In genomic region chr8:119195695-119196094, GRCm38 (mm10) we compare ENCODE assay signal across 9 mouse cellular contexts.
DNase-seq lines count a peak whose midpoint lies in the region; ATAC-seq lines count a peak whose summit lies in the region.
"Had no signal": no experiment of that assay in that cellular context is flagged by ENCODE, and none has a peak within 500 bp of the region (broad histone marks: within the 10 kb centered on the region; RNA-seq: fewer than 3 reads in every experiment).

No protein-coding gene starts in this region.

- no peak for ATAC-seq in midbrain, embryonic 14.5 days (ENCODE audit: low FRiP score, low TSS enrichment)
- ATAC-seq in midbrain, embryonic 16.5 days: no peak

- H3K4me3 ChIP-seq in midbrain, embryonic 14.5 days (replicated peaks; ENCODE audit: low read depth, low read length): no peak overlapping the region
- no peak overlapping the region for H3K4me3 ChIP-seq in midbrain, embryonic 16.5 days (ENCODE audit: low read depth, low read length)
- H3K4me3 ChIP-seq: heart, embryonic 13.5 days had no signal

- H3K27me3 ChIP-seq in midbrain, embryonic 14.5 days (ENCODE audit: control insufficient read depth, insufficient read depth, low read length): no peaks in the 10 kb centered on the region
- H3K27me3 ChIP-seq in midbrain, embryonic 16.5 days (ENCODE audit: control insufficient read depth, insufficient read depth, low read depth, low read length): no peaks in the 10 kb centered on the region
- no peaks in the 10 kb centered on the region for H3K27me3 ChIP-seq in splenic B cell, adult 2 months (ENCODE audit: control insufficient read depth, insufficient read depth, low read length, poor library complexity, severe bottlenecking)
- H3K27me3 ChIP-seq: heart, embryonic 13.5 days had no signal

- H3K9ac ChIP-seq in midbrain, embryonic 14.5 days (replicated peaks; ENCODE audit: low read length): no peak overlapping the region
- no peak overlapping the region for H3K9ac ChIP-seq in midbrain, embryonic 16.5 days (ENCODE audit: low read depth, low read length)
- H3K9ac ChIP-seq: heart, embryonic 13.5 days had no signal

- no peak overlapping the region for H3K27ac ChIP-seq in midbrain, embryonic 14.5 days (replicated peaks; ENCODE audit: low read depth, low read length)
- no peak overlapping the region for H3K27ac ChIP-seq in midbrain, embryonic 16.5 days (ENCODE audit: low read length)
- H3K27ac ChIP-seq: heart, embryonic 13.5 days had no signal

- no peak overlapping the region for H3K4me2 ChIP-seq in midbrain, embryonic 14.5 days (ENCODE audit: low read length)
- no peak overlapping the region for H3K4me2 ChIP-seq in midbrain, embryonic 16.5 days (ENCODE audit: low read length)

- no peaks in the 10 kb centered on the region for H3K4me1 ChIP-seq in midbrain, embryonic 14.5 days (ENCODE audit: control insufficient read depth, insufficient read depth, low read length)
- H3K4me1 ChIP-seq in midbrain, embryonic 16.5 days (ENCODE audit: control insufficient read depth, insufficient read depth, low read length): no peaks in the 10 kb centered on the region

- no peaks in the 10 kb centered on the region for H3K36me3 ChIP-seq in midbrain, embryonic 14.5 days (ENCODE audit: control insufficient read depth, insufficient read depth, low read length)
- peaks cover 3% of the 10 kb centered on the region; the same call in 1 of the 2 replicates for H3K36me3 ChIP-seq in midbrain, embryonic 16.5 days (ENCODE audit: control insufficient read depth, insufficient read depth, low read length)
- H3K36me3 ChIP-seq in splenic B cell, adult 2 months (ENCODE audit: control insufficient read depth, insufficient read depth, low read length, poor library complexity, severe bottlenecking): no peaks in the 10 kb centered on the region
- H3K36me3 ChIP-seq: heart, embryonic 13.5 days had no signal

- peak; percentile 1 for DNase-seq in gastrocnemius, adult 18-20 months (ENCODE audit: low spot score)
- no peak for DNase-seq in gastrocnemius, postnatal 25 days
- DNase-seq in midbrain, embryonic 14.5 days: peak; percentile 49
- DNase-seq in cerebellum, adult 18-20 months: peak; percentile 38 to 50
- peak; percentile 10 to 33 for DNase-seq in heart, postnatal 14 days
- DNase-seq in splenic B cell, adult 2 months (ENCODE audit: low read depth, low spot score): peak; percentile 1
- DNase-seq in T-cell, adult 2 months (ENCODE audit: low spot score): no peak

- H3K9me3 ChIP-seq in midbrain, embryonic 14.5 days (ENCODE audit: control insufficient read depth, low read length): no peaks in the 10 kb centered on the region
- H3K9me3 ChIP-seq in midbrain, embryonic 16.5 days (replicated peaks; ENCODE audit: control insufficient read depth, low read length, poor library complexity, severe bottlenecking): 0 out of 2 replicates have a peak, but pooled peaks cover 3% of the 10 kb centered on the region

- intact Hi-C loops in heart, postnatal 14 days (cut with DNase I): no loop called here

- 64% methylated on average over 8 of the region's 8 CpGs for WGBS in midbrain, embryonic 14.5 days
- WGBS in midbrain, embryonic 16.5 days: 59% methylated on average over 8 of the region's 8 CpGs

Comparison
In these comparisons a context has a peak if more than half of its experiments do, and no peak if none do; other contexts are left out.
1. DNase-seq: peak in gastrocnemius, adult 18-20 months (single experiment), midbrain, embryonic 14.5 days (single experiment), cerebellum, adult 18-20 months (2 of 2), heart, postnatal 14 days (2 of 2) and splenic B cell, adult 2 months (single experiment); none in gastrocnemius, postnatal 25 days (single experiment) and T-cell, adult 2 months (single experiment).